Mouse (Mus musculus) limb, embryonic 14.5 days (tissue): Measurements from ENCODE around the gene Ston2. TPM values are rescaled to one million over a fixed set of nuclear protein-coding genes. Genes with fewer than 3 reads are reported as not detected.

Experiments used
- ATAC-seq: fragments of 200-750 bp; cut with Nextera tagmentation; 2 replicates; pipeline ENCODE4 v1.8.0; 2017; ENCODE audit warnings: low read depth, moderate number of reproducible peaks, moderate TSS enrichment; ENCODE audit not compliant: low FRiP score
- DNase-seq: peaks from one replicate; pipeline ENCODE4 v3.0.0-alpha.2; 2015; ENCODE audit warnings: low spot score
- H3K27ac ChIP-seq: fragments of 300-500 bp; sonication (generic); replicated peaks from 2 replicates; pipeline ENCODE4 v1.5.1; 2014; ENCODE audit warnings: low read depth, mild to moderate bottlenecking, low read length, moderate library complexity, mixed read lengths
- H3K27me3 ChIP-seq: fragments of 300-500 bp; sonication (generic); 2 replicates; pipeline ENCODE4 v1.6.1; 2014; ENCODE audit warnings: low read length, mixed read lengths; ENCODE audit not compliant: control insufficient read depth, insufficient read depth
- H3K36me3 ChIP-seq: fragments of 300-500 bp; sonication (generic); 2 replicates; pipeline ENCODE4 v1.6.1; 2014; ENCODE audit warnings: mild to moderate bottlenecking, low read length, moderate library complexity, mixed read lengths; ENCODE audit not compliant: control insufficient read depth, insufficient read depth
- H3K4me1 ChIP-seq: fragments of 300-500 bp; sonication (generic); 2 replicates; pipeline ENCODE4 v1.6.1; 2014; ENCODE audit warnings: antibody characterized with exemption, low read length, mixed read lengths; ENCODE audit not compliant: control insufficient read depth, insufficient read depth
- H3K4me2 ChIP-seq: fragments of 300-500 bp; sonication (generic); replicated peaks from 2 replicates; pipeline ENCODE4 v1.6.1; 2014; ENCODE audit warnings: low read depth, mild to moderate bottlenecking, low read length, moderate library complexity; ENCODE audit not compliant: severe bottlenecking
- H3K4me3 ChIP-seq: fragments of 300-500 bp; sonication (generic); replicated peaks from 2 replicates; pipeline ENCODE4 v1.5.1; 2014; ENCODE audit warnings: low read length
- H3K9ac ChIP-seq: fragments of 300-500 bp; sonication (generic); 2 replicates; pipeline ENCODE4 v1.6.1; 2014; ENCODE audit warnings: mild to moderate bottlenecking, low read depth, low read length, moderate library complexity; ENCODE audit not compliant: severe bottlenecking
- H3K9me3 ChIP-seq: fragments of 300-500 bp; sonication (generic); 2 replicates; pipeline ENCODE4 v1.6.1; 2016; ENCODE audit warnings: low read length; ENCODE audit not compliant: control insufficient read depth
- POLR2A ChIP-seq: fragments of 200-500 bp; IDR thresholded peaks from 2 replicates; pipeline ENCODE4 v1.8.0; 2012; ENCODE audit warnings: inconsistent platforms, mild to moderate bottlenecking, moderate library complexity, borderline replicate concordance; ENCODE audit not compliant: insufficient read depth, insufficient read length; ENCODE audit errors: extremely low read depth
- WGBS: fragments of 180-500 bp; shearing (Covaris S2); extraction: QIAGEN DNeasy Blood & Tissue Kit; methylation state at CpG from one replicate; pipeline ENCODE4 v1.1.7; 2014; 5-methylcytosine and 5-hydroxymethylcytosine counted together
- polyA plus RNA-seq, 2 experiments: library from polyadenylated mRNA; depleted of rRNA in 1 of 2; stranded (reverse) in 1 of 2; unstranded in 1 of 2; fragments of >200 nt; fragmentation: Nextera tagmentation in 1 of 2; extraction: Ambion mirVana in 1 of 2; gene quantifications; 2 replicates each; pipeline versions ENCODE4 v1.2.1 to v1.2.3; 2012 to 2014

The Ston2 gene
- polyA plus RNA-seq, 2 experiments: 9.6 to 9.9 TPM

- Histone ChIP-seq H3K9ac (peak within 1 kb of the TSS; percentile 100), H3K4me2 (peak within 1 kb of the TSS; percentile 58), H3K4me3 (peak within 1 kb of the TSS; percentile 90), H3K27me3 (no peaks in the 10 kb centered on the region), H3K9me3 (no peaks in the 10 kb centered on the region), H3K4me1 (peaks cover 14% of the 10 kb centered on the region), H3K36me3 (peaks cover 4% of the 10 kb centered on the region), H3K27ac (peak within 1 kb of the TSS; percentile 100)
- peak; percentile 100 for TF ChIP-seq POLR2A
- DNase-seq (peak; percentile 97), ATAC-seq (peak; percentile 86)
- under 1% methylated on average over 45 of the region's 99 CpGs for WGBS
These were observed 198.1 kb downstream of the Ston2 start, which contains the start of gene Gtf2a1 for GRCm38 (mm10) chr12:91589847-91590690. Gtf2a1 (minus strand) TSS chr12:91590487.

GRCm38 (mm10) chr12:91589542-91589846, 198.7 kb downstream of the Ston2 start:
- Histone ChIP-seq H3K27ac (peak overlapping the region; percentile 100), H3K9ac (peak overlapping the region; percentile 100), H3K27me3 (no peaks in the 10 kb centered on the region), H3K4me1 (peaks cover 14% of the 10 kb centered on the region), H3K4me3 (peak overlapping the region; percentile 90), H3K4me2 (no peak overlapping the region; the same call in 1 of the 2 replicates), H3K36me3 (peaks cover 9% of the 10 kb centered on the region), H3K9me3 (no peaks in the 10 kb centered on the region)
- ATAC-seq (no peak), DNase-seq (no peak)
- TF ChIP-seq POLR2A: no peak
- 0% methylated on average over 10 of the region's 11 CpGs for WGBS

DNA sequence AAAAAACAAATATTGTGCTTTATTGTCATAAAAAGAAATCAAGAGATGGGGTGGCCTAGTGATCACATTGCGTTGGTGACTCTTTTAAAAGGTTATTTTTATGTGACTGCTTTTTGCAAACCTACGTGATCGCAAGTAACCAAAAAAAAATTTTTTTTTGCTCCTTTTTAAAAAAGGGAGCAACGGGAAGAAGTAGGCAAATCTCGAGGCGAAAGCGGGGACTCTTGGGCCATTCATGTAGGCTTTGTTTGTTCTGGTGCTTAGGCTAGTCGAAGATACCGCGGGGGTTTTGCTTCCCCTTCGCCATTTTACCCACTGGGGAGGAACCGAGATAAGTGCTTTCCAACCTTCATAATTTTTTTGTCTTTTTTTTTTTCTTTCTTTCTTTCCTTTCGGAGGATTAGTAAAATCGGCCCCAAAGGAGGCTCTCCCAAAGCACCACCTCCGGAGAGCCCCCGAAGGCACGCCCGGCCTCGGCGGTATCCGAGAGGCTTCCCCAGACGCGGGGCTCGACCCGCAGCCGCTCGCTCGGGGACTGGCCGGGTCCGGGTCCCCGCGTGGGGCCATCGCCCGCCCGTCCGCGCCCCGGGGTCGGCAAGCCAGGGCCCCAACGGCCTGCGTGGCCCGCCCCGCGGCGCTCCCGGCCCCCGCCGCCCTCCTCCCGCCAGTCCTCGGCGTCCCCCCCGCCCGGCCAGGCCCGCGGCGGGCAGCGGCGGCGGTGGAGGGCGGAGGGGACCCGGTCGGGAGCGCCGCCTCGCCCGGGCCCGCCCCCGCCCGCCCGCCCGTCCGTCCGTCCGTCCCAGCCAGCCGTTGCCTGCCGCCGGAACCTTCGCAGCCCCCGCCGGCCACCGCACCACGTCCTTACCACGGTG, 199.3 kb downstream of the Ston2 start:
- peak overlapping the region; percentile 16 for H3K4me2 ChIP-seq
- ATAC-seq: no peak

GRCm38 (mm10) chr12:91588176-91588669, 200.0 kb downstream of the Ston2 start:
- Histone ChIP-seq H3K9ac (peak overlapping the region; percentile 100), H3K36me3 (peaks cover 17% of the 10 kb centered on the region), H3K27ac (peak overlapping the region; percentile 100), H3K4me1 (peaks cover 14% of the 10 kb centered on the region), H3K4me3 (peak overlapping the region; percentile 90), H3K4me2 (peak overlapping the region; percentile 54), H3K9me3 (no peaks in the 10 kb centered on the region), H3K27me3 (no peaks in the 10 kb centered on the region)
- peak; percentile 97 for DNase-seq
- TF ChIP-seq POLR2A: peak; percentile 99
- WGBS: under 1% methylated on average over 32 of the region's 32 CpGs
- ATAC-seq: peak; percentile 87

More for the DNA sequence above, 199.3 kb downstream of the Ston2 start:
- peak overlapping the region; percentile 90 for H3K4me3 ChIP-seq
- peak overlapping the region; percentile 100 for H3K9ac ChIP-seq
- peaks cover 12% of the 10 kb centered on the region for H3K36me3 ChIP-seq
- H3K9me3 ChIP-seq: no peaks in the 10 kb centered on the region
- under 1% methylated on average over 61 of the region's 83 CpGs for WGBS
- DNase-seq: peak; percentile 63
- no peak for TF ChIP-seq POLR2A
- no peaks in the 10 kb centered on the region for H3K27me3 ChIP-seq
- H3K4me1 ChIP-seq: peaks cover 14% of the 10 kb centered on the region
- peak overlapping the region; percentile 100 for H3K27ac ChIP-seq

DNA sequence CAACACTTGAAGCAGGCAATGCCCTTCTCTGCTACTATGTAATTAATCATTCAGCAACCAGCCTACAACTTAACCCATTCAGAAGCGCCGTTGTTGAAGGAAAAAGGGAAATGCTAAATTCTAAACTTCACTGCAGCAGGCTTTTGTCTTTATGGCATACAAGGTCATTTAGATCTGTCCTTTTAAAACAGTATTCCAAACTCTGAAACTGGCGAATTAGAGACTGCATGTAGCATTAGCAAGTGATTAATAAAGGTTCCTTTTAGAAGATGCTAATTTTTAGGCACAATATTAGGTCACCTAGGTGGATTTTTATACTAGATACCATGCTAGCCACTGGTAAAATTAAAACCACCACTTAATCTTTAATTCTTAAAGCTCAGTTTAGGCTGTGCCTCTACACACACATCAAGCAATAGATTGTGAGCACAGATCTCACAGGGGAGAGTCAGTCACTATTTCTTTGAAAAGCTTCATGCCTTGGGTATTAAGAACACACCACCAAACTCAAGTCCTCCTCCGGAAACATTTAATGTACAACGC, 200.6 kb downstream of the Ston2 start:
- Histone ChIP-seq H3K9me3 (no peaks in the 10 kb centered on the region), H3K4me2 (peak overlapping the region; percentile 54), H3K9ac (peak overlapping the region; percentile 100), H3K27ac (peak overlapping the region; percentile 100), H3K4me3 (peak overlapping the region; percentile 90), H3K4me1 (peaks cover 14% of the 10 kb centered on the region), H3K27me3 (no peaks in the 10 kb centered on the region), H3K36me3 (peaks cover 23% of the 10 kb centered on the region)
- no peak for TF ChIP-seq POLR2A
- DNase-seq (no peak), ATAC-seq (no peak)
- WGBS: 8% methylated on average over 5 of the region's 5 CpGs
